Mouse (Mus musculus) right cerebral cortex, postnatal 4 days (tissue): ENCODE data around the gene Rps6ka5.

Experiments used
- DNase-seq: peaks from one replicate; pipeline ENCODE4 v3.0.0-alpha.2; 2022

Gene Rps6ka5

GRCm38 (mm10) chr12:100726651-100727050, at the start of gene Rps6ka5:
Gene Rps6ka5, minus strand, starts transcription at chr12:100726983.
- no peak for DNase-seq

GRCm38 (mm10) chr12:100775911-100776581, 49.3 kb upstream of the Rps6ka5 start:
- no peak for DNase-seq

- DNase-seq, result no peak
Observed at GRCm38 (mm10) chr12:100775291-100775690, 48.5 kb upstream of the Rps6ka5 start.

DNA sequence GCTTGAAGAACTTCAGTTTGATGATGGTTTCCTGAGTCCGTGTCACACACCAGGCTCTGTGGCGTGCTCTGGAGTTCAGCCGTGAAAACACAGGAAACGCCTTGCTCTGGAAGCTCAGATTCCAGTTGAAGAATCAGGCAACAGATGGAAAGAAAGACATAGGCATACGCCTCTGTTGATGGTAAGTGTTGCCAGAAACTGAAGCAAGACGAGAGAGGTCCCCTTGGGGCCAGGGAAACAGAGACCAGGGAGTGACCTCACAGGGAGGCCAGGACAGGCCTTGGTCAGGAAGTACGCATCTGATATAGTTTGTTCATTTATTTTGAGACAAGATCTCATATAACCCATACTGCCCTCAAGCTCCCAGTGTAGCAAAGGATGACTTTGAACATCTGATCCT, 48.0 kb upstream of the Rps6ka5 start:
- no peak for DNase-seq

DNA sequence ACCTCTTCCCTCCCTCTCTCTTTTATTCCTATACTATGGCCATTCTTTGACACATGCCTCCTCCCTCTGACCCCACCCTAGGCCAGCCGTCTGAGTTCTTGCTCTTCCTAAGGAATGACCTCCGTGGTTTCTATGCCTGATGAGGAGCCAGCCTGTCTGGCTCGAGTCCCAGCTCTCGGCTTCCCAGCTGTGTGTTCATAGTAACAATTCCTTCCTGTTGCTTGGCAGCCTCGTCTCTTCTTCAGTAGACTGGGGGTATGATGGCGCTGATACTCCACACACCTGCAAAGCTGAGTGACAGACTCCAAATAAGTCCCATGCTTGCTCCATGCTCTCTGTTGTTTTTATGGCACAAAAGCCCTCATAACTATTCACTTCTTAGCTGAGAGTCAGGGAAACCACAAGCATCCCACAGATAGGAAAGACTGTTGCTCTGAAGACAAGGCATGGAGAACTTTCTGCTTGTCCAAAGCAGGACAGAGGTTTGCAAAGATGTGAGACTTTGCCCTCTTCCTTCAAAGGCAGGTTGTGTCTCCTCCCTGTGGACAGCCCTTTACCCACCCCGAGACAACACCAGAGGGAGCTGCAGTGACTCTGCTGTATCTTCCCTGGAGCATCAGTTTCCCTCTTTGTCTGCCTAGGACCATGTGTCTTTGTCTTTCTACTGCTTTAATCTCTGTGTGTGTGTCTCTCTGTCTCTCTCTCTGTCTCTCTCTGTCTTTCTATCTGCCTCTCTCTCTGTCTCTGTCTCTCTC, 45.6 kb upstream of the Rps6ka5 start:
- DNase-seq, result peak; percentile 62

DNA sequence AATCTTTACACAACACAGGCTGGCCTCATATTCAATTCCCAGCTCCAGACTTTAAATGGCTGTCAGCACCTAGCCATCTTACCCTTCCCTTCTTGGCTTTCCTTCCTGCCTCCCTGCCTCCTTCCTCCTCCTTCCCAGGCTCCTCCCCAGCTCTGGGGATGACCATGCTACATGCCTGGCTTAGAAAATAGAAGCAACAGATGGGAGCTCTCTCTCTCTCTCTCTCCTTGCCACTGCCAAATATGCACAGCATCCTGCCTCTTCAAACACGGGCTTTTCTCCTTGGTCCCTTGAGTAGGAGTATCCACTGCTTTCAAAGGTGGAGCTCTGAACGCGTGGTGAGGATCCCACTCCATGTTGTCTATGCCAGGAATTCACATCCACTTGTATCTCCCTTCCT, 44.0 kb upstream of the Rps6ka5 start:
- DNase-seq, result no peak

DNA sequence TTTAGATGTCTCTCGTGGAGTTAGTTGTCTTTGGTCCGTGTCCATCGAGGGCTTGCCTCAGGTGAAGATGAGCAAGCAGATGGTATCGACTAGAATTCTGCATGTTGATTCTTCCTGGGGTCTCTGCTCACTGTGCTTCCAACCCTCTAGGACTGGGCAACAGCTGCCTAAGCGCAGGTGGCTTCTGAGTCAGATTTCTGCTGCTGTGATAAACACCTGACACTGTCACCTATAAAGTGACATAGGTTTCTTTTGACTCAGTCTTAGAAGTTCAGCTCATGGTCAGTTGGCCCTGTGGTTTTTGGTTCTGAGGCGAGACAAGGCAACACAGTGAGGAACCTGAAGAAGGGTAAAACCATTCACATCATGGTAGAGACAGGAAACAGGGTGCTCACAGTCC, 43.1 kb upstream of the Rps6ka5 start:
- DNase-seq, result no peak

DNA sequence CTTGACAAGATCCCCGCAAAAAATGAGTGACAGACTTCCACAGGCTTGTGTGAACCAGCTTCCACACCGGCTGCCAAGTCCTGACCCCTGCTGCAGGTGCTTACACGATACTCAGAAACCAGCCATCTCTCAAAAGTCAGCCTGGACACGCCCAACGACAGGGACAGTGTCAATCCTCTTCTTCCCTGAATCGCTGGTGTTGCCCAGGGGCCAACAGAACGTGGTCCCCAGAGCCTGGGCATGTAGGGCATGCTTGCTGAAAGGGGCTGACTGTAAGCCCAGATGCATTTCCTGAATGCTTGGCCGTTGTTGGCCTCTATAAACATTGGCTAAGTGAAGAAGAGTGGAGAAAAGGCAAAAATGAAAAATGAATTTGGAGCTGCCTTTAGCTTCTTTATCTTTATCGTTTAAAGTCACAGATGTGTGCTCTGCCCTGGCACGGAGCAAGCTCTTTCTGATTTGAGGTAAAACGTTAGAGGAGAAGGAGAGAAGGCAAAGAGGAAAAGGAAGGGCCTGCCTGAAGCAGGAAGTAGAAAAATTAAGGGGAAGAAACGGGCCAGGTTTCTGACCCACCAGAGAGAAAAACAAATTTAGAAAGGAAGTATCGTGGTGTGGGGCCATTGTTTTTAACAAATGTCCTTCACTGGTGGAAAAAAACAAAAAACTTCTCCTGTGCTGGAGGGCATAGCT, 37.7 kb upstream of the Rps6ka5 start:
- no peak for DNase-seq

DNA sequence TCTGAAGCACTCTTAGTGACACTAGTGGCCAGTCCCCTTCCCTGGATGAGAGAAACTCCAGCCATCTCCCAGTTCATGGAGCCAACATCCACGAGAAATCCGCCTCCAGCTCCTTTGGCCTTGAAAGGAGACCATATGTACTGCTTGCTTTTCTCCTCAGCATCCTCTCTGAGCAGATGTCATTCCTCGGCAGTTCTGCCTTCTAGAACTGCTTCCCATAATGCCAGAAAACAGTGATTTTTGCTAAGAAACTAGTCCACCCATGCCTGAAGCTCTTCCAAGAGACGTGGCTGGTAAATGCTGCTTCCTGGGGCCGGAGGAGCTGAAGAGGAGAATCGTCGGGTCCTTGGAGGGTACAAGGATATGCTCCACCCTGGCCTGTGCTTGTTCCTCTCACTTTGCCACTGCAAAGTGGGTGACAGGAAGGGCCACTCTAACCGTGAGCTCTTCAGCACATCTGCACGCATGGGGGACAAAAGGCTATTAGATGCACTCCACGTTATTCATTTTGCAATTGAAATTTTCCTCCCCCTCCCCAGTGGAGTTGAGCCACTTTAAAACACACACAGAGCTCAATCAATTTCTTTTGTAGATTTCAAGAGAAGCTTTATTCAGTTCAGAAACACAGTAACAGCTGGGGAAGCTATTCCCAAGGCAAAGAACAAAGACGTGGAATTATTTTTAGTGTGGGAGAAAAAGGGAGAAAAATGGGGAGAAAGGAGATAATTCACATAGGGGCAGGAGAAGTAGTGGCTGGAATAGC, 36.1 kb upstream of the Rps6ka5 start:
- DNase-seq, result no peak

DNA sequence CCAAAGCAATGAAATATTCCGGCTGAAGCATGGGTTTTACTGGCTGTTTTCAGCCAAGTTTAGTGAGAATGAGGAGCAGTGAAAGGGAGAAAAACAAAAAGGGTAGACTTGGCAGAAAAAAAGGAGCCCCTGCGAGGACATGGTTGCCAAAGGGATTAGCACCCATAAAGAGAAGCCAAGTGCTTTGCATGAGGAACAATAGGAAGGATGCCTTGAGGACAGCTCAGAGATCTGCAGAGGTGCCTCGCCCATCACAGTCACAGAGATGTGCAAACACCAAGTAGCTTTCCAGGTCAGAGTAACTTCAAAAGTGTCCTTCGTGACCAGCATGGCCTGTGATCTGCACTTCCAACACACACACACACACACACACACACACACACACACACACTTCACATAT, 30.6 kb upstream of the Rps6ka5 start:
- no peak for DNase-seq

DNA sequence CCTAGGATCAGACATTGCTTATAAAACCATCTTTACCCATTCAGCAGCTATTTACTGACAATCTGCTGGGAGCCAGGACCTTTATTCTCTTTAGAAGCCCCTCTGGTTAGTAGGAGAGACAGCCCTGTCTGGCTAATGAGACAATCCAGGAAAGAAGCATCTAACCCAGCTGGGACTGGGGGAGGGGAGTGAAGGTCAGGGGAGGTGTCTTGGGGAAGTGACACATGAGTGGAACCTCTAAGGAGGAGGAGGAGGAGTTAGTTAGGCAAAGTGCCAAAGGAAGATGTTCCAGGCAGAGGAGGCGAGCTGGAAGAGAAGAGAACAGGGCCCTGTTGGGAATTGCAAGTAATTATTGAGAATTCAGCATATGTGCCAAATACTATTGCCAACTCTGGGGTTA, 26.9 kb upstream of the Rps6ka5 start:
- no peak for DNase-seq

- DNase-seq, result no peak
Observed at GRCm38 (mm10) chr12:100752977-100753376, 26.2 kb upstream of the Rps6ka5 start.

DNA sequence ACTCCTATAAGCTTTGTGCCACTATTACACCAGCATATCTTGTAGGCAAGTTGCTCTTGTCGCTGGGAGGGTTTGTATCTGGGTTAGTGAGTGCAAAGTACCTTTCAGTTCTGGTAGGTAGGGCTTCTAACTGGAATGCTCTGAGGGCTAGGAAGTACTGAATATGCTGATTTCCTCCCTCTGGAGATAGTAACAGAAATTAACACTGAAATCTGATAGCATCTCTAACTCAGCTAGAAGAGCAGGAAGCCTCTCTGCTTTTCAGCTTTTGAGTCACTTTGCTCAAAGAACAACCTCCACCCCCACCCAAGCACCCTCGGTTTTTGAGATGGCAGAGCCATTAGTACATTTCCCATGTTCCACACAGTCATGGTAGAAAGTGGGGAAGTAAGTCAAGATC, 15.7 kb upstream of the Rps6ka5 start:
- no peak for DNase-seq

DNA sequence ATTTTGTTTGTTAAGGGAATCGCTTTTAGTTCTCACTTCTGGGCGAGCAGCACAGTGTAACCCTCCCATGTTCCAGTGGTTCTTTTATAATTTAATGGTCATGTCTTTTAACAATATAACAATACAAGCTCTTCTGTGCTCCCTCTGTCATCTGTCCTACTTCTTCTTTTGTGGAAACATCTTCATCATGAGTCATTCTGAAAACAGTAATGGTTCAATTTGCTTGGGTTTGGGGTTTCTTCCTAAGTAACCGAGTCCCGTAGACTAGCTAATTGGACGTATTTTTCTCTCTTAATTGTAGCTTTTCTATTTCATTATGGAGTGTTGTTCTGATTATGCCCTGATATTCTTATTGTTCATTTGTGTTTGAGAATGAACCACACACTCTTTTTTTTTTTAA, 13.5 kb upstream of the Rps6ka5 start:
- no peak for DNase-seq

GRCm38 (mm10) chr12:100739011-100739570, 12.3 kb upstream of the Rps6ka5 start:
- DNase-seq, result no peak

- DNase-seq, result no peak
Observed at GRCm38 (mm10) chr12:100738498-100738897, 11.7 kb upstream of the Rps6ka5 start.

DNA sequence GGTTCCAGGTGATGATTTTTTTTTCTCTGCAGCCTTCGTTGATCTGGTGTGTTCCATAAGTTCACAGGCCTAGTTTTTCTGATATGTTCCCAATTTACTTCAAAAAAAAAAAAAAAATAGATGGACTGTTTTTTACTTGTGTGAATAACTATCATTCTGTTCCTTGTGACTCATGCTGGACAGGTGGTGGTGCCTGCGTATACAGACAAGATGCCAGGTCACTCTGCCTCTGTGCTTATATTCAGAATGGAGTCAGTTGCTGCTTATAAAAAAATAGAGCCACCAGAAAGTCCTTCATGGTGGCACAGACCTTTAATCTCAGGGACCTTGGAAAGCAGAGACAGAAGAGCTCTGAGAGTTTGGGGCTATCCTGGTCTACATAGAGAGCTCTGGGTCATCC, 8.8 kb upstream of the Rps6ka5 start:
- no peak for DNase-seq

- DNase-seq, result no peak
Observed at GRCm38 (mm10) chr12:100735156-100735555, 8.4 kb upstream of the Rps6ka5 start.

- DNase-seq, result no peak
Observed at GRCm38 (mm10) chr12:100728646-100729485, 2.1 kb upstream of the Rps6ka5 start.

- DNase-seq, result no peak
Observed at GRCm38 (mm10) chr12:100727891-100728290, 1.1 kb upstream of the Rps6ka5 start.

DNA sequence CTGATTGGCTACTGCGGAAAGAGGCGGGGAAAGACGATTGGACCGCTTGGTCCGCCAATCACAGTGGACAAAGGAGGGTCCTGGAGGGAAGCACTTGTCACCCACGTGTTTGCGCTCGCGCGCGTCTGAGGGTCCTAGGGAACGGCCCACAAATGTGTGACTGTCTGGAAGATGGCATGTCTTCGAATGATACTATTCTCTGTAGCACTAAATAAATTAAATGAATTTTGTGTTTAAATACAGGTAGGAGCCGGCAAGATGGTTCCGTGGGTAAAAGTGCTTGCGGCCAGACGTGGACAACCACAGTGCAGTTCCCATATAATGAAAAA, 1.4 kb downstream of the Rps6ka5 start:
- DNase-seq, result no peak
